Mouse (Mus musculus): ENCODE data around the gene Srd5a3.

Srd5a3 gene

GRCm38 (mm10) chr5:76187885-76188284 is 47.8 kb downstream of the Srd5a3 start:
- in situ Hi-C loops (cut with MboI, MseI), result loop anchor here (5.0 kb wide), 1 partner anchor 64 kb away; no protein-coding TSS in a partner anchor

- in situ Hi-C loops (cut with MboI, MseI), result no loop called here
These were observed 50.5 kb downstream of the Srd5a3 start for GRCm38 (mm10) chr5:76190609-76191008.

- in situ Hi-C loops (cut with MboI, MseI), result no loop called here
These were observed 53.0 kb downstream of the Srd5a3 start for GRCm38 (mm10) chr5:76193075-76193474.

GRCm38 (mm10) chr5:76194377-76194945 is 54.4 kb downstream of the Srd5a3 start:
- in situ Hi-C loops (cut with MboI, MseI), result no loop called here

- in situ Hi-C loops (cut with MboI, MseI), result no loop called here
These were observed 59.3 kb downstream of the Srd5a3 start for GRCm38 (mm10) chr5:76199346-76199745.

GRCm38 (mm10) chr5:76203171-76203570 is 63.1 kb downstream of the Srd5a3 start:
- in situ Hi-C loops (cut with MboI, MseI), result no loop called here

Measured in T-helper 1 cell (primary cell).